Comparison of ENCODE assay signal across 9 mouse cellular contexts in the genomic region with DNA sequence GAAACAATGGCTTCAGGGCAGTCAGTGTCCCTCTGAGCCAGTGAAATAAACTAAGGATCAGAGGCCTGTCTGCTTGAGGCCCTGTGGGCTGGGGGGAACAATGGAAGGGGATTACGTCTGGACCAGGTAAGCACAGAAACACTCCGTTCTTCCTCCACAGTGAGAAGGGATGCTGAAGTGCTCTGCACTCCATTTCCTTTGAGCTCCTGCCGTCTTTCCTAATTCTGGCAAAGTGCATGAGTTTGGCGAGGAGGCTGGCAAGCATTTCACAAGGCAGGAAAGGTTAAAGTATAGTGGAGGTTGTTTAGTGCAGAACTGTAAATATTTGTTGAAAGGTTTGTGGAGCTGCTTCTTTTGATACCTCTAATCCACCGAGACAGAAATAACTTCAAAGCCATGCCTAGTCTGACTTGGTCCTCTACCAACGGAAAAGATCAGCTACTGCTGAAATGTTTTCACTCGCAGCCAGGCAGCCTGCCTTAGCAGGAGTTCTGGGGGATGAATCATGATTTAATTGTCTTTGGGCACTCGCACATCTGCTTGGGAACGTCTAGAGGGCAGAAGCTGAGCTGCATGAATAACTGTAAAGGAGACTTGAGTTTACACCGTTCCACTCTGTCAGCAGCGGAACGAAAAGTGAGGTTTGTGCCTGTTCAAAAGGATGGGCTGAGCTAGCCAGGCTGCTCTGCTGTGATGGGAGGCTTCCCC.
DNase-seq lines count a peak whose midpoint lies in the region; ATAC-seq and TF ChIP-seq lines count a peak whose summit lies in the region.
"Had no signal": no experiment of that assay in that cellular context is flagged by ENCODE, and none has a peak within 500 bp of the region (broad histone marks: within the 10 kb centered on the region; RNA-seq: fewer than 3 reads in every experiment).

No protein-coding gene starts in this region.

- DNase-seq in adrenal gland, postnatal 10 days = peak; percentile 3
- no peak for DNase-seq in adrenal gland, adult 18-20 months (ENCODE audit: low spot score in 2 of 2)
- no peak for DNase-seq in liver, postnatal 0 days
- no peak for DNase-seq in liver, embryonic 11.5 days (ENCODE audit: low spot score)
- peak; percentile 25 for DNase-seq in limb, embryonic 11.5 days (ENCODE audit: low spot score)
- no peak for DNase-seq in urinary bladder, postnatal 4 days (ENCODE audit: low spot score in 2 of 2)
- DNase-seq in spleen, postnatal 4 days (ENCODE audit: low spot score in 2 of 2) = no peak

- TF ChIP-seq CTCF in liver, postnatal 0 days (IDR thresholded peaks at IDR 0.05; ENCODE audit: low read depth) = no peak

- peak overlapping the region; percentile 38 for H3K4me2 ChIP-seq in liver, postnatal 0 days (ENCODE audit: low read depth, low read length)
- no peak overlapping the region for H3K4me2 ChIP-seq in liver, embryonic 11.5 days
- peak overlapping the region; percentile 20; the same call in 1 of the 2 replicates for H3K4me2 ChIP-seq in limb, embryonic 11.5 days (ENCODE audit: low read depth, severe bottlenecking)
- peak overlapping the region; percentile 21; the same call in 1 of the 2 replicates for H3K4me2 ChIP-seq in stomach, embryonic 15.5 days
- H3K4me2 ChIP-seq: lung, embryonic 15.5 days had no signal

- no peak for ATAC-seq in liver, postnatal 0 days
- ATAC-seq in liver, embryonic 11.5 days (replicated peaks; ENCODE audit: low FRiP score) = no peak
- no peak for ATAC-seq in limb, embryonic 11.5 days (ENCODE audit: insufficient number of reproducible peaks, low FRiP score, low TSS enrichment, low read depth)
- ATAC-seq in stomach, embryonic 15.5 days (ENCODE audit: insufficient read depth, low FRiP score, low read depth) = no peak; the same call in 1 of the 2 replicates

- no peaks in the 10 kb centered on the region for H3K9me3 ChIP-seq in liver, postnatal 0 days (ENCODE audit: low read length)
- no peaks in the 10 kb centered on the region for H3K9me3 ChIP-seq in liver, embryonic 11.5 days (ENCODE audit: control insufficient read depth, low read length)
- H3K9me3 ChIP-seq in limb, embryonic 11.5 days (ENCODE audit: control insufficient read depth, low read length) = no peaks in the 10 kb centered on the region
- no peaks in the 10 kb centered on the region for H3K9me3 ChIP-seq in stomach, embryonic 15.5 days
- H3K9me3 ChIP-seq: lung, embryonic 15.5 days had no signal

- H3K4me1 ChIP-seq in liver, postnatal 0 days (ENCODE audit: insufficient read depth) = no peaks in the 10 kb centered on the region
- H3K4me1 ChIP-seq in liver, embryonic 11.5 days (replicated peaks; ENCODE audit: control insufficient read depth, insufficient read depth, low read length) = no peaks in the 10 kb centered on the region
- H3K4me1 ChIP-seq in limb, embryonic 11.5 days (ENCODE audit: control insufficient read depth, insufficient read depth, low read length) = no peaks in the 10 kb centered on the region
- H3K4me1 ChIP-seq in stomach, embryonic 15.5 days = no peaks in the 10 kb centered on the region

- H3K4me3 ChIP-seq in liver, postnatal 0 days (ENCODE audit: low read depth, low read length) = no peak overlapping the region
- H3K4me3 ChIP-seq in liver, embryonic 11.5 days (ENCODE audit: low read depth, low read length) = no peak overlapping the region
- H3K4me3 ChIP-seq in limb, embryonic 11.5 days (ENCODE audit: low read depth, low read length) = no peak overlapping the region
- no peak overlapping the region for H3K4me3 ChIP-seq in stomach, embryonic 15.5 days (replicated peaks)
- H3K4me3 ChIP-seq: lung, embryonic 15.5 days had no signal

- no peaks in the 10 kb centered on the region for H3K27me3 ChIP-seq in liver, postnatal 0 days (ENCODE audit: insufficient read depth, low read length)
- H3K27me3 ChIP-seq in liver, embryonic 11.5 days (replicated peaks; ENCODE audit: control insufficient read depth, insufficient read depth, low read length) = no peaks in the 10 kb centered on the region
- no peaks in the 10 kb centered on the region for H3K27me3 ChIP-seq in limb, embryonic 11.5 days (ENCODE audit: control insufficient read depth, insufficient read depth, low read length)
- H3K27me3 ChIP-seq in stomach, embryonic 15.5 days (replicated peaks) = no peaks in the 10 kb centered on the region
- H3K27me3 ChIP-seq: lung, embryonic 15.5 days had no signal

- H3K9ac ChIP-seq in liver, postnatal 0 days (replicated peaks) = no peak overlapping the region
- H3K9ac ChIP-seq in liver, embryonic 11.5 days (ENCODE audit: low read depth, low read length) = no peak overlapping the region
- no peak overlapping the region for H3K9ac ChIP-seq in limb, embryonic 11.5 days (ENCODE audit: low read length)
- H3K9ac ChIP-seq in stomach, embryonic 15.5 days = no peak overlapping the region
- H3K9ac ChIP-seq: lung, embryonic 15.5 days had no signal

- no peaks in the 10 kb centered on the region for H3K36me3 ChIP-seq in liver, postnatal 0 days (replicated peaks; ENCODE audit: insufficient read depth, low read length)
- H3K36me3 ChIP-seq in liver, embryonic 11.5 days (ENCODE audit: control insufficient read depth, insufficient read depth, low read length) = no peaks in the 10 kb centered on the region
- peaks cover 2% of the 10 kb centered on the region; the same call in 1 of the 2 replicates for H3K36me3 ChIP-seq in limb, embryonic 11.5 days (ENCODE audit: control insufficient read depth, insufficient read depth, low read length)
- H3K36me3 ChIP-seq in stomach, embryonic 15.5 days = no peaks in the 10 kb centered on the region
- H3K36me3 ChIP-seq: lung, embryonic 15.5 days had no signal

- WGBS in liver, postnatal 0 days (ENCODE audit: insufficient replicate concordance) = 26% methylated on average over 12 of the region's 12 CpGs
- WGBS in liver, embryonic 11.5 days = 33% methylated on average over 12 of the region's 12 CpGs
- WGBS in limb, embryonic 11.5 days = 20% methylated on average over 12 of the region's 12 CpGs
- 13% methylated on average over 12 of the region's 12 CpGs for WGBS in stomach, embryonic 15.5 days

- no peak overlapping the region for H3K27ac ChIP-seq in liver, postnatal 0 days (ENCODE audit: low read depth)
- H3K27ac ChIP-seq in liver, embryonic 11.5 days (ENCODE audit: low read depth, low read length) = no peak overlapping the region
- H3K27ac ChIP-seq in limb, embryonic 11.5 days (replicated peaks; ENCODE audit: low read depth, low read length) = no peak overlapping the region
- H3K27ac ChIP-seq in stomach, embryonic 15.5 days = no peak overlapping the region
- H3K27ac ChIP-seq: lung, embryonic 15.5 days had no signal

- no peak for TF ChIP-seq EP300 in liver, postnatal 0 days (IDR thresholded peaks at IDR 0.05; ENCODE audit: low read depth)

Comparison
In these comparisons a context has a peak if more than half of its experiments do, and no peak if none do; other contexts are left out.
1. DNase-seq: peak in adrenal gland, postnatal 10 days (single experiment) and limb, embryonic 11.5 days (single experiment); none in adrenal gland, adult 18-20 months (0 of 2), liver, postnatal 0 days (single experiment), liver, embryonic 11.5 days (single experiment), urinary bladder, postnatal 4 days (0 of 2) and spleen, postnatal 4 days (0 of 2).